Mouse (Mus musculus): ENCODE data around the gene Tmem37.
A peak's percentile ranks its signal among the peaks of the same experiment; 100 is the strongest.

Tmem37 gene

GRCm38 (mm10) chr1:120044584-120044983, 29.3 kb downstream of the Tmem37 start:
- Histone ChIP-seq H3K4me1 (replicated peaks; ENCODE audit: low read depth, low read length) (peaks cover 24% of the 10 kb centered on the region), H3K9me3 (ENCODE audit: low read length) (no peaks in the 10 kb centered on the region), H3K4me3 (replicated peaks; ENCODE audit: low read length) (no peak overlapping the region), H3K27me3 (ENCODE audit: insufficient read depth, low read length) (no peaks in the 10 kb centered on the region), H3K36me3 (ENCODE audit: insufficient read depth, low read length) (no peaks in the 10 kb centered on the region)
- no peak for TF ChIP-seq POU5F1 (IDR thresholded peaks at IDR 0.05; ENCODE audit: borderline replicate concordance, low read length)
- no peak for TF ChIP-seq CTCF (conservative IDR thresholded peaks at IDR 0.05; ENCODE audit: low read length)
- no peak for TF ChIP-seq NANOG (IDR thresholded peaks at IDR 0.05; ENCODE audit: borderline replicate concordance, low read length)

GRCm38 (mm10) chr1:120042421-120042820, 31.5 kb downstream of the Tmem37 start:
- Histone ChIP-seq H3K4me3 (replicated peaks; ENCODE audit: low read length) (no peak overlapping the region), H3K4me1 (replicated peaks; ENCODE audit: low read depth, low read length) (peaks cover 33% of the 10 kb centered on the region), H3K27me3 (ENCODE audit: insufficient read depth, low read length) (no peaks in the 10 kb centered on the region), H3K36me3 (ENCODE audit: insufficient read depth, low read length) (no peaks in the 10 kb centered on the region), H3K9me3 (ENCODE audit: low read length) (no peaks in the 10 kb centered on the region)
- TF ChIP-seq NANOG (IDR thresholded peaks at IDR 0.05; ENCODE audit: borderline replicate concordance, low read length), result peak; percentile 49; the same call in 1 of the 2 replicates
- no peak for TF ChIP-seq CTCF (conservative IDR thresholded peaks at IDR 0.05; ENCODE audit: low read length)
- TF ChIP-seq POU5F1 (IDR thresholded peaks at IDR 0.05; ENCODE audit: borderline replicate concordance, low read length), result no peak

- Histone ChIP-seq H3K4me1 (replicated peaks; ENCODE audit: low read depth, low read length) (peaks cover 26% of the 10 kb centered on the region), H3K4me3 (replicated peaks; ENCODE audit: low read length) (no peak overlapping the region), H3K36me3 (ENCODE audit: insufficient read depth, low read length) (no peaks in the 10 kb centered on the region), H3K27me3 (ENCODE audit: insufficient read depth, low read length) (peaks cover 4% of the 10 kb centered on the region; the same call in 1 of the 2 replicates), H3K9me3 (ENCODE audit: low read length) (no peaks in the 10 kb centered on the region)
- no peak for TF ChIP-seq POU5F1 (IDR thresholded peaks at IDR 0.05; ENCODE audit: borderline replicate concordance, low read length)
- TF ChIP-seq NANOG (IDR thresholded peaks at IDR 0.05; ENCODE audit: borderline replicate concordance, low read length), result no peak
- TF ChIP-seq CTCF (conservative IDR thresholded peaks at IDR 0.05; ENCODE audit: low read length), result no peak
Observed at GRCm38 (mm10) chr1:120038594-120038993, 35.3 kb downstream of the Tmem37 start.

- Histone ChIP-seq H3K9me3 (ENCODE audit: low read length) (no peaks in the 10 kb centered on the region), H3K4me1 (replicated peaks; ENCODE audit: low read depth, low read length) (peaks cover 23% of the 10 kb centered on the region), H3K27me3 (ENCODE audit: insufficient read depth, low read length) (peaks cover 7% of the 10 kb centered on the region; the same call in 1 of the 2 replicates), H3K4me3 (replicated peaks; ENCODE audit: low read length) (no peak overlapping the region), H3K36me3 (ENCODE audit: insufficient read depth, low read length) (no peaks in the 10 kb centered on the region)
- TF ChIP-seq POU5F1 (IDR thresholded peaks at IDR 0.05; ENCODE audit: borderline replicate concordance, low read length) (no peak), NANOG (IDR thresholded peaks at IDR 0.05; ENCODE audit: borderline replicate concordance, low read length) (no peak)
Observed at GRCm38 (mm10) chr1:120037021-120037683, 36.7 kb downstream of the Tmem37 start.

- H3K9me3 ChIP-seq (ENCODE audit: low read length), result no peaks in the 10 kb centered on the region
Observed at GRCm38 (mm10) chr1:120035456-120036034, 38.3 kb downstream of the Tmem37 start.

GRCm38 (mm10) chr1:120034793-120035192, 39.1 kb downstream of the Tmem37 start:
- no peak overlapping the region for H3K4me3 ChIP-seq (replicated peaks; ENCODE audit: low read length)
- no peak for TF ChIP-seq CTCF (conservative IDR thresholded peaks at IDR 0.05; ENCODE audit: low read length)

More at GRCm38 (mm10) chr1:120035456-120036034, 38.3 kb downstream of the Tmem37 start:
- H3K4me3 ChIP-seq (replicated peaks; ENCODE audit: low read length), result no peak overlapping the region
- H3K36me3 ChIP-seq (ENCODE audit: insufficient read depth, low read length), result no peaks in the 10 kb centered on the region
- H3K27me3 ChIP-seq (ENCODE audit: insufficient read depth, low read length), result peaks cover 12% of the 10 kb centered on the region
- TF ChIP-seq NANOG (IDR thresholded peaks at IDR 0.05; ENCODE audit: borderline replicate concordance, low read length), result no peak
- no peak for TF ChIP-seq CTCF (conservative IDR thresholded peaks at IDR 0.05; ENCODE audit: low read length)
- TF ChIP-seq POU5F1 (IDR thresholded peaks at IDR 0.05; ENCODE audit: borderline replicate concordance, low read length), result no peak
- peaks cover 20% of the 10 kb centered on the region for H3K4me1 ChIP-seq (replicated peaks; ENCODE audit: low read depth, low read length)

GRCm38 (mm10) chr1:120033469-120033854, 40.4 kb downstream of the Tmem37 start:
- Histone ChIP-seq H3K4me3 (replicated peaks; ENCODE audit: low read length) (no peak overlapping the region), H3K9me3 (ENCODE audit: low read length) (no peaks in the 10 kb centered on the region), H3K4me1 (replicated peaks; ENCODE audit: low read depth, low read length) (peaks cover 9% of the 10 kb centered on the region), H3K36me3 (ENCODE audit: insufficient read depth, low read length) (no peaks in the 10 kb centered on the region), H3K27me3 (ENCODE audit: insufficient read depth, low read length) (peaks cover 12% of the 10 kb centered on the region)
- TF ChIP-seq POU5F1 (IDR thresholded peaks at IDR 0.05; ENCODE audit: borderline replicate concordance, low read length), result no peak
- TF ChIP-seq NANOG (IDR thresholded peaks at IDR 0.05; ENCODE audit: borderline replicate concordance, low read length), result no peak
- no peak for TF ChIP-seq CTCF (conservative IDR thresholded peaks at IDR 0.05; ENCODE audit: low read length)

More at GRCm38 (mm10) chr1:120034793-120035192, 39.1 kb downstream of the Tmem37 start:
- Histone ChIP-seq H3K4me1 (replicated peaks; ENCODE audit: low read depth, low read length) (peaks cover 20% of the 10 kb centered on the region), H3K36me3 (ENCODE audit: insufficient read depth, low read length) (no peaks in the 10 kb centered on the region), H3K27me3 (ENCODE audit: insufficient read depth, low read length) (peaks cover 12% of the 10 kb centered on the region), H3K9me3 (ENCODE audit: low read length) (no peaks in the 10 kb centered on the region)

GRCm38 (mm10) chr1:120032804-120033468, 40.9 kb downstream of the Tmem37 start:
- Histone ChIP-seq H3K4me1 (replicated peaks; ENCODE audit: low read depth, low read length) (peaks cover 9% of the 10 kb centered on the region), H3K4me3 (replicated peaks; ENCODE audit: low read length) (no peak overlapping the region), H3K27me3 (ENCODE audit: insufficient read depth, low read length) (peaks cover 12% of the 10 kb centered on the region), H3K9me3 (ENCODE audit: low read length) (no peaks in the 10 kb centered on the region), H3K36me3 (ENCODE audit: insufficient read depth, low read length) (no peaks in the 10 kb centered on the region)
- no peak for TF ChIP-seq POU5F1 (IDR thresholded peaks at IDR 0.05; ENCODE audit: borderline replicate concordance, low read length)
- TF ChIP-seq CTCF (conservative IDR thresholded peaks at IDR 0.05; ENCODE audit: low read length), result peak; percentile 97

Data from E14TG2a.4 (cell line).